In the genomic region with DNA sequence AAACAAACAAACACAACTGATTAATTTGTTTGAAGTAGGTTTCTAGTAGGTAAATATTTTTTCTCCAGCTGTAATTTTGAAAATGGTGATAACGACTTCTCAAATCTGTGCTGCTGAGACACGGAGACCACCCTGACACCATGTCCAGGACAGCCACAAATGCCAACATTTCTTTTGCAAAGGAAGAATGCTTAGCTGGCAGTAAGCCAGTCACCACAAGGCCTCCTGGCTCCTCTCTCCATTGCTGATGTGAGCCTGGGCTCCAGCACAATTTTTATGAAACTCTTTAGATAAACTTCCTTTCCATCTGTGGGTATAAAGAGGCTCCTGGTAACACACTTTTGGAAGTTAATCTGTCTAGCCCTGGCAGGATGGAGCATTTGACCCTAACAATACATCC, we compare ENCODE assay signal across 33 mouse cellular contexts. TPM values are rescaled to one million over a fixed set of nuclear protein-coding genes. Genes with fewer than 3 reads are reported as not detected.
DNase-seq lines count a peak whose midpoint lies in the region; ATAC-seq and TF ChIP-seq lines count a peak whose summit lies in the region.
"Had no signal": no experiment of that assay in that cellular context is flagged by ENCODE, and none has a peak within 500 bp of the region (broad histone marks: within the 10 kb centered on the region; RNA-seq: fewer than 3 reads in every experiment).

No protein-coding gene starts in this region.

- no peak overlapping the region for H3K27ac ChIP-seq in lung, postnatal 0 days (ENCODE audit: low read length)
- no peak overlapping the region for H3K27ac ChIP-seq in limb, embryonic 10.5 days
- H3K27ac ChIP-seq: forebrain, embryonic 13.5 days; gastrocnemius, adult 2 months; heart, adult 2 months; hindbrain, embryonic 15.5 days; kidney, embryonic 15.5 days; left cerebral cortex, adult 2 months; liver, embryonic 13.5 days; macrophage; midbrain, embryonic 15.5 days; neural tube, embryonic 12.5 days; stomach, postnatal 0 days had no signal

- peak; percentile 72 to 74 for DNase-seq in cerebellum, postnatal 10 days
- DNase-seq in cerebellum, adult 8-10 months, result no peak
- peak; percentile 48 for DNase-seq in heart, adult 11 months
- DNase-seq in heart, postnatal 14 days, result no peak
- DNase-seq in lung, postnatal 0 days (ENCODE audit: low spot score), result peak; percentile 27
- DNase-seq in lung, postnatal 14 days, result no peak
- peak; percentile 72 for DNase-seq in NIH3T3 (ENCODE audit: low read depth)
- DNase-seq in limb, embryonic 10.5 days (ENCODE audit: low spot score), result no peak
- DNase-seq: adrenal gland, postnatal 25 days; cerebellum, adult 9-10 months; gastrocnemius, adult 2 months; gastrocnemius, postnatal 36 days; heart, adult 2 months; kidney, adult 18-20 months; kidney, postnatal 25 days; liver, embryonic 13.5 days; lung, adult 18-20 months; right cerebral cortex, adult 18-20 months; spleen, adult 18-20 months; thymus, adult 18-20 months; thymus, postnatal 25 days had no signal

- H3K9ac ChIP-seq in lung, postnatal 0 days (replicated peaks; ENCODE audit: low read depth), result no peak overlapping the region
- H3K9ac ChIP-seq: forebrain, embryonic 13.5 days; heart, embryonic 12.5 days; hindbrain, embryonic 15.5 days; kidney, embryonic 15.5 days; liver, embryonic 13.5 days; midbrain, embryonic 15.5 days; neural tube, embryonic 12.5 days had no signal

- H3K9me3 ChIP-seq in lung, postnatal 0 days (ENCODE audit: low read length), result no peaks in the 10 kb centered on the region
- no peaks in the 10 kb centered on the region for H3K9me3 ChIP-seq in limb, embryonic 10.5 days (replicated peaks)
- H3K9me3 ChIP-seq: forebrain, embryonic 13.5 days; heart, embryonic 12.5 days; hindbrain, embryonic 15.5 days; kidney, embryonic 15.5 days; liver, embryonic 13.5 days; midbrain, embryonic 15.5 days; neural tube, embryonic 12.5 days had no signal

- H3K4me2 ChIP-seq in lung, postnatal 0 days (replicated peaks; ENCODE audit: low read depth, low read length), result no peak overlapping the region
- H3K4me2 ChIP-seq: forebrain, embryonic 13.5 days; heart, embryonic 12.5 days; hindbrain, embryonic 15.5 days; kidney, embryonic 15.5 days; liver, embryonic 13.5 days; midbrain, embryonic 15.5 days; neural tube, embryonic 12.5 days had no signal

- H3K27me3 ChIP-seq in lung, postnatal 0 days (replicated peaks; ENCODE audit: insufficient read depth, low read length), result no peaks in the 10 kb centered on the region
- H3K27me3 ChIP-seq in limb, embryonic 10.5 days (ENCODE audit: low read depth, poor library complexity, severe bottlenecking), result no peaks in the 10 kb centered on the region
- H3K27me3 ChIP-seq: forebrain, embryonic 13.5 days; heart, embryonic 12.5 days; hindbrain, embryonic 15.5 days; kidney, embryonic 15.5 days; liver, embryonic 13.5 days; midbrain, embryonic 15.5 days; neural tube, embryonic 12.5 days had no signal

- TF ChIP-seq EP300 in lung, postnatal 0 days (IDR thresholded peaks at IDR 0.05), result no peak

- no peak for TF ChIP-seq CTCF in lung, postnatal 0 days (IDR thresholded peaks at IDR 0.05)

- no peak for ATAC-seq in lung, postnatal 0 days
- ATAC-seq: forebrain, embryonic 13.5 days; midbrain, embryonic 15.5 days had no signal

- H3K36me3 ChIP-seq in lung, postnatal 0 days (ENCODE audit: insufficient read depth, low read length), result no peaks in the 10 kb centered on the region
- no peaks in the 10 kb centered on the region for H3K36me3 ChIP-seq in limb, embryonic 10.5 days
- H3K36me3 ChIP-seq: heart, embryonic 12.5 days; hindbrain, embryonic 15.5 days; kidney, embryonic 15.5 days; liver, embryonic 13.5 days; midbrain, embryonic 15.5 days; neural tube, embryonic 12.5 days had no signal

- WGBS in lung, postnatal 0 days, result 15% methylated on average over 2 of the region's 2 CpGs
- 83% methylated on average over 2 of the region's 2 CpGs for WGBS in limb, embryonic 10.5 days

- intact Hi-C loops in heart, postnatal 14 days (cut with DNase I), result no loop called here

- H3K4me3 ChIP-seq in lung, postnatal 0 days (ENCODE audit: low read depth, low read length), result no peak overlapping the region
- H3K4me3 ChIP-seq in limb, embryonic 10.5 days, result no peak overlapping the region
- H3K4me3 ChIP-seq: forebrain, embryonic 13.5 days; gastrocnemius, adult 2 months; heart, adult 2 months; heart, embryonic 12.5 days; hindbrain, embryonic 15.5 days; kidney, embryonic 15.5 days; left cerebral cortex, adult 2 months; liver, embryonic 13.5 days; midbrain, embryonic 15.5 days; myocyte; neural tube, embryonic 12.5 days had no signal

- no peaks in the 10 kb centered on the region for H3K4me1 ChIP-seq in lung, postnatal 0 days (ENCODE audit: insufficient read depth, low read depth, low read length)
- H3K4me1 ChIP-seq in limb, embryonic 10.5 days, result peaks cover 6% of the 10 kb centered on the region
- H3K4me1 ChIP-seq: forebrain, embryonic 13.5 days; heart, embryonic 12.5 days; kidney, embryonic 15.5 days; liver, embryonic 13.5 days; midbrain, embryonic 15.5 days; neural tube, embryonic 12.5 days had no signal

RNA-seq across cellular contexts. Expression of a gene that starts 15.1 kb away (rescaled TPM):
- 1 to 10 TPM; 1.3 to 1.7 TPM for total RNA-seq in heart, postnatal 14 days (2021)
- polyA plus RNA-seq in lung, postnatal 0 days (2015; fragmentation: Nextera tagmentation; extraction: Ambion mirVana), result 0.31 and 0.42 TPM in 2 replicates
- polyA plus RNA-seq in limb, embryonic 10.5 days (2016; fragmentation: Nextera tagmentation; extraction: Ambion mirVana), result 0.60 and 0.91 TPM in 2 replicates
- total RNA-seq: hematopoietic stem cell, adult 5-6 weeks; megakaryocyte-erythroid progenitor cell, adult 5-6 weeks had no signal
- polyA plus RNA-seq: macrophage had no signal

Comparison
In these comparisons a context has a peak if more than half of its experiments do, and no peak if none do; other contexts are left out.
1. DNase-seq: peak in cerebellum, postnatal 10 days (2 of 2), heart, adult 11 months (single experiment), lung, postnatal 0 days (single experiment) and NIH3T3 (single experiment); none in cerebellum, adult 8-10 months (single experiment), heart, postnatal 14 days (0 of 2), lung, postnatal 14 days (single experiment) and limb, embryonic 10.5 days (single experiment).